8 mouse cellular contexts compared by ENCODE assay signal in genomic region chr2:27473911-27474310, GRCm38 (mm10). TPM values are rescaled to one million over a fixed set of nuclear protein-coding genes. Genes with fewer than 3 reads are reported as not detected.
DNase-seq lines count a peak whose midpoint lies in the region; ATAC-seq and TF ChIP-seq lines count a peak whose summit lies in the region.

No protein-coding gene starts in this region.

- H3K36me3 ChIP-seq in lung, embryonic 14.5 days (ENCODE audit: insufficient read depth), result peaks cover 33% of the 10 kb centered on the region
- no peaks in the 10 kb centered on the region for H3K36me3 ChIP-seq in embryonic facial prominence, embryonic 15.5 days
- H3K36me3 ChIP-seq in intestine, embryonic 15.5 days, result peaks cover 4% of the 10 kb centered on the region
- no peaks in the 10 kb centered on the region for H3K36me3 ChIP-seq in neural tube, embryonic 14.5 days (ENCODE audit: control insufficient read depth, insufficient read depth, low read length)

- peak overlapping the region; percentile 96 for H3K9ac ChIP-seq in lung, embryonic 14.5 days
- peak overlapping the region; percentile 96 for H3K9ac ChIP-seq in embryonic facial prominence, embryonic 15.5 days
- peak overlapping the region; percentile 99 for H3K9ac ChIP-seq in intestine, embryonic 15.5 days
- H3K9ac ChIP-seq in neural tube, embryonic 14.5 days (replicated peaks; ENCODE audit: low read depth, low read length), result peak overlapping the region; percentile 95

- peak overlapping the region; percentile 97 for H3K4me2 ChIP-seq in lung, embryonic 14.5 days
- H3K4me2 ChIP-seq in embryonic facial prominence, embryonic 15.5 days (replicated peaks), result peak overlapping the region; percentile 68
- H3K4me2 ChIP-seq in intestine, embryonic 15.5 days (replicated peaks), result peak overlapping the region; percentile 75
- peak overlapping the region; percentile 99 for H3K4me2 ChIP-seq in neural tube, embryonic 14.5 days (ENCODE audit: low read depth, low read length)

- no peak overlapping the region for H3K27ac ChIP-seq in lung, embryonic 14.5 days (ENCODE audit: low read depth)
- H3K27ac ChIP-seq in embryonic facial prominence, embryonic 15.5 days (replicated peaks), result peak overlapping the region; percentile 96; the same call in 1 of the 2 replicates
- peak overlapping the region; percentile 96; the same call in 1 of the 2 replicates for H3K27ac ChIP-seq in intestine, embryonic 15.5 days
- no peak overlapping the region for H3K27ac ChIP-seq in neural tube, embryonic 14.5 days (ENCODE audit: low read depth, low read length)

- no peak for DNase-seq in lung, embryonic 14.5 days
- DNase-seq in lung, postnatal 14 days, result no peak
- DNase-seq in cerebellum, adult 9-11 months, result no peak

- WGBS in lung, embryonic 14.5 days, result 14% methylated on average over 4 of the region's 4 CpGs
- 23% methylated on average over 4 of the region's 4 CpGs for WGBS in embryonic facial prominence, embryonic 15.5 days
- WGBS in intestine, embryonic 15.5 days, result 7% methylated on average over 4 of the region's 4 CpGs
- 22% methylated on average over 4 of the region's 4 CpGs for WGBS in neural tube, embryonic 14.5 days

- ATAC-seq in lung, embryonic 14.5 days (ENCODE audit: insufficient read depth), result no peak
- ATAC-seq in embryonic facial prominence, embryonic 15.5 days (ENCODE audit: insufficient number of reproducible peaks, low FRiP score, low TSS enrichment, low read depth), result no peak
- no peak for ATAC-seq in intestine, embryonic 15.5 days
- no peak for ATAC-seq in neural tube, embryonic 14.5 days (ENCODE audit: low read depth)
- no peak for ATAC-seq in inflammation-experienced regulatory T-cells, adult 6 months
- no peak for ATAC-seq in cerebellum, adult (ENCODE audit: insufficient number of reproducible peaks, low FRiP score, low TSS enrichment)

- H3K4me1 ChIP-seq in lung, embryonic 14.5 days (ENCODE audit: insufficient read depth), result peaks cover 15% of the 10 kb centered on the region
- H3K4me1 ChIP-seq in embryonic facial prominence, embryonic 15.5 days, result peaks cover 64% of the 10 kb centered on the region
- H3K4me1 ChIP-seq in intestine, embryonic 15.5 days (replicated peaks), result peaks cover 56% of the 10 kb centered on the region
- H3K4me1 ChIP-seq in neural tube, embryonic 14.5 days (ENCODE audit: control insufficient read depth, insufficient read depth, low read length), result peaks cover 31% of the 10 kb centered on the region

- peak overlapping the region; percentile 97 for H3K4me3 ChIP-seq in lung, embryonic 14.5 days (ENCODE audit: low read depth, low read length)
- peak overlapping the region; percentile 98 for H3K4me3 ChIP-seq in embryonic facial prominence, embryonic 15.5 days (replicated peaks)
- peak overlapping the region; percentile 99 for H3K4me3 ChIP-seq in intestine, embryonic 15.5 days (replicated peaks)
- H3K4me3 ChIP-seq in neural tube, embryonic 14.5 days (ENCODE audit: low read depth, low read length), result peak overlapping the region; percentile 98

- no peaks in the 10 kb centered on the region for H3K27me3 ChIP-seq in lung, embryonic 14.5 days (ENCODE audit: insufficient read depth, low read length)
- H3K27me3 ChIP-seq in embryonic facial prominence, embryonic 15.5 days, result no peaks in the 10 kb centered on the region
- no peaks in the 10 kb centered on the region for H3K27me3 ChIP-seq in intestine, embryonic 15.5 days (replicated peaks)
- H3K27me3 ChIP-seq in neural tube, embryonic 14.5 days (ENCODE audit: control insufficient read depth, insufficient read depth, low read length), result no peaks in the 10 kb centered on the region

- TF ChIP-seq CTCF in lung, embryonic 14.5 days (IDR thresholded peaks at IDR 0.05; ENCODE audit: low read depth), result no peak

- no peaks in the 10 kb centered on the region for H3K9me3 ChIP-seq in lung, embryonic 14.5 days (ENCODE audit: low read depth, low read length)
- H3K9me3 ChIP-seq in embryonic facial prominence, embryonic 15.5 days (replicated peaks), result no peaks in the 10 kb centered on the region
- no peaks in the 10 kb centered on the region for H3K9me3 ChIP-seq in intestine, embryonic 15.5 days
- no peaks in the 10 kb centered on the region for H3K9me3 ChIP-seq in neural tube, embryonic 14.5 days (ENCODE audit: control insufficient read depth, low read length)

RNA-seq across cellular contexts. Expression of gene Brd3os, which starts 31.8 kb away (rescaled TPM):
- polyA plus RNA-seq in lung, embryonic 14.5 days (2014; fragmentation: Nextera tagmentation; extraction: Ambion mirVana), result 7.0 and 8.1 TPM in 2 replicates
- 16.4 and 17.0 TPM in 2 replicates for polyA plus RNA-seq in embryonic facial prominence, embryonic 15.5 days (2015; fragmentation: Nextera tagmentation; extraction: Ambion mirVana)
- 4.8 and 6.1 TPM in 2 replicates for polyA plus RNA-seq in intestine, embryonic 15.5 days (2015; fragmentation: Nextera tagmentation; extraction: Ambion mirVana)
- 39.6 and 51.2 TPM in 2 replicates for polyA plus RNA-seq in neural tube, embryonic 14.5 days (2014; fragmentation: Nextera tagmentation; extraction: Ambion mirVana)
- polyA plus RNA-seq in inflammation-experienced regulatory T-cells, adult 6 months (2017; shearing (Covaris generic)), result not detected

RNA-seq across cellular contexts. Expression of gene Brd3, which starts 33.6 kb away (rescaled TPM):
- 126 and 141 TPM in 2 replicates for polyA plus RNA-seq in lung, embryonic 14.5 days (2014; fragmentation: Nextera tagmentation; extraction: Ambion mirVana)
- 106 and 121 TPM in 2 replicates for polyA plus RNA-seq in embryonic facial prominence, embryonic 15.5 days (2015; fragmentation: Nextera tagmentation; extraction: Ambion mirVana)
- 85.7 and 91.2 TPM in 2 replicates for polyA plus RNA-seq in intestine, embryonic 15.5 days (2015; fragmentation: Nextera tagmentation; extraction: Ambion mirVana)
- polyA plus RNA-seq in neural tube, embryonic 14.5 days (2014; fragmentation: Nextera tagmentation; extraction: Ambion mirVana), result 126 and 137 TPM in 2 replicates
- polyA plus RNA-seq in inflammation-experienced regulatory T-cells, adult 6 months (2017; shearing (Covaris generic)), result 10 to 100 TPM; 28.7 to 35.5 (median 34.6) TPM

RNA-seq across cellular contexts. Expression of gene Wdr5, which starts 41.0 kb away (rescaled TPM):
- 63.6 and 71.3 TPM in 2 replicates for polyA plus RNA-seq in lung, embryonic 14.5 days (2014; fragmentation: Nextera tagmentation; extraction: Ambion mirVana)
- 51.8 and 52.1 TPM in 2 replicates for polyA plus RNA-seq in embryonic facial prominence, embryonic 15.5 days (2015; fragmentation: Nextera tagmentation; extraction: Ambion mirVana)
- polyA plus RNA-seq in intestine, embryonic 15.5 days (2015; fragmentation: Nextera tagmentation; extraction: Ambion mirVana), result 49.6 and 50.2 TPM in 2 replicates
- polyA plus RNA-seq in neural tube, embryonic 14.5 days (2014; fragmentation: Nextera tagmentation; extraction: Ambion mirVana), result 37.1 and 42.5 TPM in 2 replicates
- 10 to 100 TPM; 15.3 to 16.2 (median 15.6) TPM for polyA plus RNA-seq in inflammation-experienced regulatory T-cells, adult 6 months (2017; shearing (Covaris generic))

RNA-seq across cellular contexts. Expression of gene Vav2, which starts 47.1 kb away (rescaled TPM):
- 8.6 and 8.8 TPM in 2 replicates for polyA plus RNA-seq in lung, embryonic 14.5 days (2014; fragmentation: Nextera tagmentation; extraction: Ambion mirVana)
- 5.8 and 6.7 TPM in 2 replicates for polyA plus RNA-seq in embryonic facial prominence, embryonic 15.5 days (2015; fragmentation: Nextera tagmentation; extraction: Ambion mirVana)
- polyA plus RNA-seq in intestine, embryonic 15.5 days (2015; fragmentation: Nextera tagmentation; extraction: Ambion mirVana), result 5.4 and 6.1 TPM in 2 replicates
- polyA plus RNA-seq in neural tube, embryonic 14.5 days (2014; fragmentation: Nextera tagmentation; extraction: Ambion mirVana), result 14.5 and 18.7 TPM in 2 replicates
- polyA plus RNA-seq in inflammation-experienced regulatory T-cells, adult 6 months (2017; shearing (Covaris generic)), result 1 to 10 TPM; 3.8 to 7.1 (median 7.0) TPM

Comparison
In these comparisons a context has a peak if more than half of its experiments do, and no peak if none do; other contexts are left out.
1. H3K27ac ChIP-seq: peak in embryonic facial prominence, embryonic 15.5 days (single experiment) and intestine, embryonic 15.5 days (single experiment); none in lung, embryonic 14.5 days (single experiment) and neural tube, embryonic 14.5 days (single experiment).
2. Peak in every context shown above with its lines, with median percentiles within 50 percentile points of each other: H3K4me2 ChIP-seq, H3K4me3 ChIP-seq and H3K9ac ChIP-seq.